Mouse (Mus musculus) embryonic fibroblast, embryonic 13.5 days (primary cell): ENCODE measurements at regions not wholly inside any gene's neighbourhood (a gene's known extent, or its start where the extent isn't known, plus 50 kb on each side); places are given as distances from the start of the nearest gene placed in this dataset.

ENCODE experiments used
- CTCF ChIP-seq: IDR thresholded peaks from 2 replicates; pipeline ENCODE4 v1.5.1; 2011; ENCODE audit warnings: mild to moderate bottlenecking, control low read depth, low read length, moderate library complexity, borderline replicate concordance; ENCODE audit not compliant: insufficient read depth
- POLR2A ChIP-seq: IDR thresholded peaks from 2 replicates; pipeline ENCODE4 v1.6.1; 2011; ENCODE audit warnings: low read depth, mild to moderate bottlenecking, control low read depth, low read length, moderate library complexity

- TF ChIP-seq CTCF = no peak
- no peak for TF ChIP-seq POLR2A
Measured at GRCm38 (mm10) chr5:33516211-33516610, 82.4 kb upstream of the Nkx1-1 start.
